Mouse (Mus musculus) megakaryocyte, embryonic 14.5 days (primary cell): ENCODE results near the gene Etl4.

Experiments used
- FLI1 ChIP-seq: IDR thresholded peaks from 2 replicates; pipeline ENCODE4 v1.6.1; 2012; ENCODE audit warnings: low read length, inconsistent platforms, mixed read lengths
- GATA1 ChIP-seq: IDR thresholded peaks from 3 replicates; pipeline ENCODE4 v1.6.1; 2012; ENCODE audit warnings: mixed read lengths, low read length, inconsistent platforms, borderline replicate concordance

DNA sequence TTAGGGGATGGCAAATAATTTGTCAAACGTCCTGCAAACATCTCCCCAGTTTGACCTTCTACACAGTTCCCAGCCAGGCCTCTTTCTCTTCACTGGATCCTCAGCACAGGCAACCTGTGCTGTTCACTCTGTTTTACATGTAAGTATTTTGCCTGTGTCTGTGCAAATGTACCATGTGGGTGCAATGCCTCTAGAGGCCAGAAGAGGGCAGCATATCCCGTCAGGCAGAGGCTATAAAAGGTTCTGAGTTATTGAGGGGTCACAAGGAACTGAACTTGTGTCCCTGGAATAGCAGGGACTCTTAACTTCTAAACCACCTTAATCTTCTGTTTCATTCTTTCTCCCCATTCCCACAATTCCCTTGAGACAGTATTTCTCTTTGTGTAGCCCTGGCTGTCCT, 582.5 kb downstream of the Etl4 start:
- no peak for TF ChIP-seq GATA1
- TF ChIP-seq FLI1, result no peak
